Comparison of ENCODE assay signal across 26 mouse cellular contexts in the genomic region with DNA sequence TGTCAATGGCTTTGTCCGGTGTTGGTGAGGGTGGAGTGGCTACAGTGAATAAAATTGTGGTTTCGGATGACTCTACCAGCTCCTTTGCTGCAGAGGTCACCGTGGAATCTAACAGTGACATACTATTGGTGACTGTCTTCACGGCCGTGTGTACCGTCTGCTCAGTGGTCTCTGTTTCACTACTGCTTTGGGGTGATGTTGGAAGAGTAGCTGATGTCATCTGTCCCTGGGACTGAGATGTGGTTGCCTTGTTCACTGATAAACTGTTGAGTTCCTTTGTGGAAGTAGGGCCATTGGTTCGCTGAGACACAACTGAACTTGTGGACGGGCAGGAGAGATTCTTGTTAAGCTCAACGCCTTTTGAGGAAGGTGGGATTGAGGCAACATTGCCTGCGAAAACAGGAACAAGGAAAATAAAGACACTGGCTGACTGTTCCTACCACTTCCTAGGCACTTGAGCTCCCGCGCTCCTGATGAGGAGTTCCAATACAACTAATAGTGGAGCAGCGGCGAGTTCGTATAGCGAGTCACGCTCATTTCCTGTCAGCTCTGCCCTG. TPM values are rescaled to one million over a fixed set of nuclear protein-coding genes. Genes with fewer than 3 reads are reported as not detected.
A peak's percentile ranks its signal among the peaks of the same experiment; 100 is the strongest.
DNase-seq lines count a peak whose midpoint lies in the region; ATAC-seq lines count a peak whose summit lies in the region.
"Had no signal": no experiment of that assay in that cellular context is flagged by ENCODE, and none has a peak within 500 bp of the region (broad histone marks: within the 10 kb centered on the region; RNA-seq: fewer than 3 reads in every experiment).

No protein-coding gene starts in this region.

- peak; percentile 50 for ATAC-seq in common myeloid progenitor, adult 5-6 weeks (replicated peaks; ENCODE audit: low read depth, poor library complexity, severe bottlenecking)
- ATAC-seq in granulocyte monocyte progenitor cell, adult 5-6 weeks (replicated peaks; ENCODE audit: poor library complexity, severe bottlenecking), result peak; percentile 93
- peak; percentile 62 for ATAC-seq in megakaryocyte, adult 5-6 weeks (ENCODE audit: poor library complexity, severe bottlenecking)
- peak; percentile 69 for ATAC-seq in megakaryocyte progenitor cell, adult 5-6 weeks (replicated peaks; ENCODE audit: poor library complexity)
- ATAC-seq: activated CD4-positive, CD25-positive, alpha-beta regulatory T cell, adult 4 months; CD4-positive, CD25-positive, alpha-beta regulatory T cell, adult 4 months; Patski had no signal

- DNase-seq in lung, adult 18-20 months, result no peak
- DNase-seq in heart, adult 18-20 months, result no peak
- no peak for DNase-seq in embryo, embryonic 9.5 days (ENCODE audit: extremely low spot score)
- no peak for DNase-seq in thymus, postnatal 36 days
- DNase-seq: adrenal gland, adult 2 months; adrenal gland, adult 8-10 months; adrenal gland, postnatal 10 days; adrenal gland, postnatal 14 days; adrenal gland, postnatal 25 days; adrenal gland, postnatal 36 days; B cell, adult 2 months; cerebellum, adult 11 months; cerebellum, adult 11-12 months had no signal

RNA-seq across cellular contexts. Expression of a gene that starts 0.6 kb away (rescaled TPM):
- total RNA-seq in common myeloid progenitor, adult 5-6 weeks (2017), result not detected in 2 replicates
- total RNA-seq in granulocyte monocyte progenitor cell, adult 5-6 weeks (2014; fragmentation: Nextera tagmentation), result not detected in 2 replicates
- total RNA-seq in granulocyte monocyte progenitor cell, adult 5-6 weeks (2017), result not detected in 2 replicates
- 0.07 TPM in 1 of 2 replicates, not detected in the other for total RNA-seq in megakaryocyte, adult 5-6 weeks (2015)
- not detected in 2 replicates for total RNA-seq in megakaryocyte, adult 5-6 weeks (2017)
- total RNA-seq in megakaryocyte progenitor cell, adult 5-6 weeks (2015), result not detected in 2 replicates
- total RNA-seq in megakaryocyte progenitor cell, adult 5-6 weeks (2017), result not detected in 2 replicates
- total RNA-seq in heart, adult 18-20 months (2021), result not detected
- total RNA-seq: adrenal gland, adult 18-20 months; adrenal gland, adult 2 months; adrenal gland, adult 8-10 months; adrenal gland, postnatal 10 days; adrenal gland, postnatal 14 days; adrenal gland, postnatal 25 days; adrenal gland, postnatal 36 days; adrenal gland, postnatal 4 days; CH12.LX; ES-E14; MEL had no signal

RNA-seq across cellular contexts. Expression of a gene that starts 16.5 kb away (rescaled TPM):
- total RNA-seq in common myeloid progenitor, adult 5-6 weeks (2017), result 25.2 and 51.2 TPM in 2 replicates
- 20.8 and 28.9 TPM in 2 replicates for total RNA-seq in granulocyte monocyte progenitor cell, adult 5-6 weeks (2014; fragmentation: Nextera tagmentation)
- 26.7 and 33.7 TPM in 2 replicates for total RNA-seq in granulocyte monocyte progenitor cell, adult 5-6 weeks (2017)
- 11.4 and 20.6 TPM in 2 replicates for total RNA-seq in megakaryocyte, adult 5-6 weeks (2015)
- 17.7 TPM in 2 replicates for total RNA-seq in megakaryocyte, adult 5-6 weeks (2017)
- 14.5 and 27.8 TPM in 2 replicates for total RNA-seq in megakaryocyte progenitor cell, adult 5-6 weeks (2015)
- 33.8 and 41.0 TPM in 2 replicates for total RNA-seq in megakaryocyte progenitor cell, adult 5-6 weeks (2017)
- 10 to 100 TPM; 40.4 to 41.9 TPM for total RNA-seq in heart, adult 18-20 months (2021)

RNA-seq across cellular contexts. Expression of a gene that starts 23.8 kb away (rescaled TPM):
- total RNA-seq in common myeloid progenitor, adult 5-6 weeks (2017), result not detected in 2 replicates
- not detected in 2 replicates for total RNA-seq in granulocyte monocyte progenitor cell, adult 5-6 weeks (2014; fragmentation: Nextera tagmentation)
- not detected in 2 replicates for total RNA-seq in granulocyte monocyte progenitor cell, adult 5-6 weeks (2017)
- not detected in 2 replicates for total RNA-seq in megakaryocyte, adult 5-6 weeks (2015)
- total RNA-seq in megakaryocyte, adult 5-6 weeks (2017), result not detected in 2 replicates
- total RNA-seq in megakaryocyte progenitor cell, adult 5-6 weeks (2015), result not detected in 2 replicates
- not detected in 2 replicates for total RNA-seq in megakaryocyte progenitor cell, adult 5-6 weeks (2017)
- total RNA-seq in heart, adult 18-20 months (2021), result not detected
- total RNA-seq: adrenal gland, adult 18-20 months; adrenal gland, adult 2 months; adrenal gland, adult 8-10 months; adrenal gland, postnatal 10 days; adrenal gland, postnatal 14 days; adrenal gland, postnatal 25 days; adrenal gland, postnatal 36 days; adrenal gland, postnatal 4 days; CH12.LX; ES-E14; G1E; MEL had no signal

RNA-seq across cellular contexts. Expression of a gene that starts 34.8 kb away (rescaled TPM):
- not detected in 2 replicates for total RNA-seq in common myeloid progenitor, adult 5-6 weeks (2017)
- total RNA-seq in granulocyte monocyte progenitor cell, adult 5-6 weeks (2014; fragmentation: Nextera tagmentation), result not detected in 2 replicates
- not detected in 2 replicates for total RNA-seq in granulocyte monocyte progenitor cell, adult 5-6 weeks (2017)
- total RNA-seq in megakaryocyte, adult 5-6 weeks (2015), result 0.11 TPM in 1 of 2 replicates, not detected in the other
- not detected in 2 replicates for total RNA-seq in megakaryocyte, adult 5-6 weeks (2017)
- total RNA-seq in megakaryocyte progenitor cell, adult 5-6 weeks (2015), result not detected in 2 replicates
- total RNA-seq in megakaryocyte progenitor cell, adult 5-6 weeks (2017), result not detected in 2 replicates
- 1 to 10 TPM; 3.9 to 6.3 TPM for total RNA-seq in heart, adult 18-20 months (2021)
- total RNA-seq: MEL had no signal

RNA-seq across cellular contexts. Expression of a gene that starts 40.0 kb away (rescaled TPM):
- 1.8 TPM in 1 of 2 replicates, not detected in the other for total RNA-seq in common myeloid progenitor, adult 5-6 weeks (2017)
- not detected in 2 replicates for total RNA-seq in granulocyte monocyte progenitor cell, adult 5-6 weeks (2014; fragmentation: Nextera tagmentation)
- 0.21 and 0.22 TPM in 2 replicates for total RNA-seq in granulocyte monocyte progenitor cell, adult 5-6 weeks (2017)
- total RNA-seq in megakaryocyte, adult 5-6 weeks (2015), result not detected in 2 replicates
- total RNA-seq in megakaryocyte, adult 5-6 weeks (2017), result not detected in 2 replicates
- total RNA-seq in megakaryocyte progenitor cell, adult 5-6 weeks (2015), result not detected in 2 replicates
- total RNA-seq in megakaryocyte progenitor cell, adult 5-6 weeks (2017), result 0.14 TPM in 1 of 2 replicates, not detected in the other
- total RNA-seq in heart, adult 18-20 months (2021), result not detected
- total RNA-seq: adrenal gland, adult 18-20 months; adrenal gland, adult 2 months; adrenal gland, adult 8-10 months; adrenal gland, postnatal 10 days; adrenal gland, postnatal 14 days; adrenal gland, postnatal 25 days; adrenal gland, postnatal 36 days; adrenal gland, postnatal 4 days had no signal
